Mouse (Mus musculus) hindbrain, postnatal 0 days (tissue): ENCODE data around the gene Cdc37. TPM values are rescaled to one million over a fixed set of nuclear protein-coding genes. Genes with fewer than 3 reads are reported as not detected.
A peak's percentile ranks its signal among the peaks of the same experiment; 100 is the strongest.

Experiments
- ATAC-seq: fragments of 200-750 bp; cut with Nextera tagmentation; 2 replicates; pipeline ENCODE4 v1.8.0; 2017; ENCODE audit warnings: mild to moderate bottlenecking, moderate TSS enrichment, moderate library complexity
- DNase-seq: peaks from one replicate; pipeline ENCODE4 v3.0.0-alpha.2; 2015; ENCODE audit warnings: low spot score
- H3K27ac ChIP-seq: fragments of 300-500 bp; sonication (generic); 2 replicates; pipeline ENCODE4 v1.5.1; 2014; ENCODE audit warnings: mild to moderate bottlenecking
- H3K27me3 ChIP-seq: fragments of 300-500 bp; sonication (generic); 2 replicates; pipeline ENCODE4 v1.6.1; 2014; ENCODE audit warnings: low read length, mixed read lengths; ENCODE audit not compliant: insufficient read depth
- H3K36me3 ChIP-seq: fragments of 300-500 bp; sonication (generic); 2 replicates; pipeline ENCODE4 v1.6.1; 2014; ENCODE audit warnings: low read length, mixed read lengths; ENCODE audit not compliant: insufficient read depth
- H3K4me1 ChIP-seq: fragments of 300-500 bp; sonication (generic); 2 replicates; pipeline ENCODE4 v1.6.1; 2014; ENCODE audit warnings: antibody characterized with exemption, low read length, mixed read lengths; ENCODE audit not compliant: insufficient read depth
- H3K4me2 ChIP-seq: fragments of 300-500 bp; sonication (generic); 2 replicates; pipeline ENCODE4 v1.6.1; 2014; ENCODE audit warnings: low read depth, mild to moderate bottlenecking, low read length, moderate library complexity, mixed read lengths
- H3K4me3 ChIP-seq: fragments of 300-500 bp; sonication (generic); 2 replicates; pipeline ENCODE4 v1.5.1; 2014; ENCODE audit warnings: low read length
- H3K9ac ChIP-seq: fragments of 300-500 bp; sonication (generic); replicated peaks from 2 replicates; pipeline ENCODE4 v1.6.1; 2014; ENCODE audit warnings: mild to moderate bottlenecking, low read length, moderate library complexity, mixed read lengths
- H3K9me3 ChIP-seq: fragments of 300-500 bp; sonication (generic); 2 replicates; pipeline ENCODE4 v1.6.1; 2016; ENCODE audit warnings: low read length, mixed read lengths
- CTCF ChIP-seq: IDR thresholded peaks from 2 replicates; pipeline ENCODE4 v1.5.1; 2016; ENCODE audit warnings: antibody characterized with exemption, control low read depth, low read depth
- WGBS: fragments of 180-500 bp; shearing (Covaris S2); extraction: QIAGEN DNeasy Blood & Tissue Kit; methylation state at CpG from one replicate; pipeline ENCODE4 v1.1.7; 2014; 5-methylcytosine and 5-hydroxymethylcytosine counted together
- polyA plus RNA-seq: library from polyadenylated mRNA; unstranded; fragments of >200 nt; fragmentation: Nextera tagmentation; extraction: Ambion mirVana; gene quantifications from 2 replicates; pipeline ENCODE4 v1.2.1, GENCODE M21; 2015
- total RNA-seq: library from RNA; depleted of rRNA; stranded (reverse); fragments of >200 nt; gene quantifications from 2 replicates; pipeline ENCODE4 v1.2.3, GENCODE M21; 2014

The Cdc37 gene
- total and polyA plus RNA-seq, 2 experiments from 2014 or later, result 20.1 to 173 TPM

GRCm38 (mm10) chr9:21152715-21153114 is 2.9 kb upstream of the Cdc37 start:
- Histone ChIP-seq H3K27ac (no peak overlapping the region), H3K4me2 (peak overlapping the region; percentile 46), H3K4me1 (peaks cover 11% of the 10 kb centered on the region), H3K36me3 (no peaks in the 10 kb centered on the region), H3K27me3 (peaks cover 4% of the 10 kb centered on the region; the same call in 1 of the 2 replicates), H3K4me3 (0 out of 2 replicates have a peak overlapping the region, but pooled peaks have one; percentile 1), H3K9me3 (no peaks in the 10 kb centered on the region), H3K9ac (no peak overlapping the region)
- WGBS, result 5% methylated on average over 11 of the region's 11 CpGs
- no peak for ATAC-seq
- DNase-seq, result peak; percentile 76
- TF ChIP-seq CTCF, result peak; percentile 84

GRCm38 (mm10) chr9:21149077-21149653 is 617 bp downstream of the Cdc37 start:
- peak overlapping the region; percentile 80; the same call in 1 of the 2 replicates for H3K27ac ChIP-seq
- H3K4me2 ChIP-seq, result peak overlapping the region; percentile 70
- no peak for TF ChIP-seq CTCF
- peak overlapping the region; percentile 84 for H3K4me3 ChIP-seq
- peaks cover 11% of the 10 kb centered on the region; the same call in 1 of the 2 replicates for H3K36me3 ChIP-seq
- H3K4me1 ChIP-seq, result peaks cover 11% of the 10 kb centered on the region
- DNase-seq (no peak), ATAC-seq (no peak)
- WGBS, result 13% methylated on average over 8 of the region's 8 CpGs
- H3K9ac ChIP-seq, result peak overlapping the region; percentile 77
- peaks cover 4% of the 10 kb centered on the region; the same call in 1 of the 2 replicates for H3K27me3 ChIP-seq
- no peaks in the 10 kb centered on the region for H3K9me3 ChIP-seq

GRCm38 (mm10) chr9:21148427-21148826 is 1.4 kb downstream of the Cdc37 start:
- H3K9me3 ChIP-seq, result no peaks in the 10 kb centered on the region
- no peak for TF ChIP-seq CTCF
- H3K4me2 ChIP-seq, result peak overlapping the region; percentile 70
- no peak for DNase-seq
- peaks cover 11% of the 10 kb centered on the region; the same call in 1 of the 2 replicates for H3K36me3 ChIP-seq
- H3K27me3 ChIP-seq, result peaks cover 4% of the 10 kb centered on the region; the same call in 1 of the 2 replicates
- H3K4me1 ChIP-seq, result peaks cover 11% of the 10 kb centered on the region
- peak overlapping the region; percentile 77; the same call in 1 of the 2 replicates for H3K9ac ChIP-seq
- peak overlapping the region; percentile 84 for H3K4me3 ChIP-seq
- no peak overlapping the region for H3K27ac ChIP-seq
- ATAC-seq, result no peak

- Histone ChIP-seq H3K9me3 (no peaks in the 10 kb centered on the region), H3K4me1 (peaks cover 11% of the 10 kb centered on the region), H3K27me3 (no peaks in the 10 kb centered on the region), H3K4me3 (no peak overlapping the region), H3K4me2 (no peak overlapping the region), H3K36me3 (peaks cover 27% of the 10 kb centered on the region; the same call in 1 of the 2 replicates), H3K9ac (no peak overlapping the region), H3K27ac (no peak overlapping the region)
- TF ChIP-seq CTCF, result no peak
- no peak for ATAC-seq
- 51% methylated on average over 10 of the region's 10 CpGs for WGBS
- DNase-seq, result no peak
These were observed 3.1 kb downstream of the Cdc37 start for GRCm38 (mm10) chr9:21146722-21147121.

GRCm38 (mm10) chr9:21145431-21145830 is 4.4 kb downstream of the Cdc37 start:
- Histone ChIP-seq H3K4me1 (peaks cover 11% of the 10 kb centered on the region), H3K9me3 (no peaks in the 10 kb centered on the region), H3K4me2 (no peak overlapping the region), H3K27ac (no peak overlapping the region), H3K9ac (no peak overlapping the region), H3K4me3 (no peak overlapping the region), H3K27me3 (no peaks in the 10 kb centered on the region), H3K36me3 (peaks cover 39% of the 10 kb centered on the region; the same call in 1 of the 2 replicates)
- 88% methylated on average over 4 of the region's 4 CpGs for WGBS
- DNase-seq, result no peak
- ATAC-seq, result no peak
- TF ChIP-seq CTCF, result no peak

- no peak overlapping the region for H3K4me2 ChIP-seq
These were observed 5.4 kb downstream of the Cdc37 start for GRCm38 (mm10) chr9:21144361-21144760.

GRCm38 (mm10) chr9:21141922-21142321 is 7.9 kb downstream of the Cdc37 start:
- Histone ChIP-seq H3K4me2 (no peak overlapping the region), H3K36me3 (peaks cover 64% of the 10 kb centered on the region), H3K27ac (no peak overlapping the region), H3K4me3 (no peak overlapping the region), H3K4me1 (no peaks in the 10 kb centered on the region), H3K27me3 (no peaks in the 10 kb centered on the region), H3K9me3 (no peaks in the 10 kb centered on the region), H3K9ac (no peak overlapping the region)
- no peak for DNase-seq
- WGBS, result 96% methylated on average over 14 of the region's 14 CpGs
- no peak for TF ChIP-seq CTCF
- no peak for ATAC-seq

More at GRCm38 (mm10) chr9:21144361-21144760, 5.4 kb downstream of the Cdc37 start:
- no peak for TF ChIP-seq CTCF
- peaks cover 48% of the 10 kb centered on the region for H3K36me3 ChIP-seq
- ATAC-seq (no peak), DNase-seq (no peak)
- peaks cover 11% of the 10 kb centered on the region for H3K4me1 ChIP-seq
- H3K4me3 ChIP-seq, result no peak overlapping the region
- no peak overlapping the region for H3K9ac ChIP-seq
- no peak overlapping the region for H3K27ac ChIP-seq
- WGBS, result 93% methylated on average over 3 of the region's 3 CpGs
- H3K27me3 ChIP-seq, result no peaks in the 10 kb centered on the region
- no peaks in the 10 kb centered on the region for H3K9me3 ChIP-seq
